Mouse (Mus musculus) intestine, embryonic 14.5 days (tissue): ENCODE results near the gene Ilkap. TPM values are rescaled to one million over a fixed set of nuclear protein-coding genes. Genes with fewer than 3 reads are reported as not detected.

ENCODE experiments used
- ATAC-seq: fragments of 200-750 bp; cut with Nextera tagmentation; replicated peaks from 2 replicates; pipeline ENCODE4 v1.8.0; 2017; ENCODE audit warnings: low read depth, moderate number of reproducible peaks, moderate TSS enrichment, moderate library complexity; ENCODE audit not compliant: low FRiP score, low TSS enrichment
- DNase-seq: peaks from one replicate; pipeline ENCODE4 v3.0.0-alpha.2; 2018; ENCODE audit warnings: low spot score
- H3K27ac ChIP-seq: fragments of 300-500 bp; sonication (generic); 2 replicates; pipeline ENCODE4 v1.5.1; 2014; ENCODE audit warnings: low read depth, mild to moderate bottlenecking, control low read depth
- H3K27me3 ChIP-seq: fragments of 300-500 bp; sonication (generic); replicated peaks from 2 replicates; pipeline ENCODE4 v1.6.1; 2014; ENCODE audit warnings: low read length, control low read depth; ENCODE audit not compliant: control insufficient read depth, insufficient read depth
- H3K36me3 ChIP-seq: fragments of 300-500 bp; sonication (generic); 2 replicates; pipeline ENCODE4 v1.6.1; 2014; ENCODE audit warnings: low read length, control low read depth; ENCODE audit not compliant: control insufficient read depth, insufficient read depth
- H3K4me1 ChIP-seq: fragments of 300-500 bp; sonication (generic); replicated peaks from 2 replicates; pipeline ENCODE4 v1.6.1; 2014; ENCODE audit warnings: low read length, control low read depth, mixed read lengths; ENCODE audit not compliant: control insufficient read depth, insufficient read depth
- H3K4me2 ChIP-seq: fragments of 300-500 bp; sonication (generic); 2 replicates; pipeline ENCODE4 v1.6.1; 2014; ENCODE audit warnings: low read length
- H3K4me3 ChIP-seq: fragments of 300-500 bp; sonication (generic); 2 replicates; pipeline ENCODE4 v1.5.1; 2014; ENCODE audit warnings: low read depth, low read length, control low read depth, mixed read lengths
- H3K9ac ChIP-seq: fragments of 300-500 bp; sonication (generic); 2 replicates; pipeline ENCODE4 v1.6.1; 2014; ENCODE audit warnings: mild to moderate bottlenecking, low read length
- H3K9me3 ChIP-seq: fragments of 300-500 bp; sonication (generic); 2 replicates; pipeline ENCODE4 v1.6.1; 2016; ENCODE audit warnings: low read length, control low read depth; ENCODE audit not compliant: control insufficient read depth
- WGBS: fragments of 180-500 bp; shearing (Covaris S2); extraction: QIAGEN DNeasy Blood & Tissue Kit; methylation state at CpG from one replicate; pipeline ENCODE4 v1.1.7; 2014; 5-methylcytosine and 5-hydroxymethylcytosine counted together
- polyA plus RNA-seq: library from polyadenylated mRNA; unstranded; fragments of >200 nt; fragmentation: Nextera tagmentation; extraction: Ambion mirVana; gene quantifications from 2 replicates; pipeline ENCODE4 v1.2.1, GENCODE M21; 2014

The Ilkap gene
- polyA plus RNA-seq, 1 experiment from 2014 or later, result 135 TPM

GRCm38 (mm10) chr1:91411631-91412285, 13.1 kb upstream of the Ilkap start:
- DNase-seq (no peak), ATAC-seq (no peak)
- Histone ChIP-seq H3K9me3 (no peaks in the 10 kb centered on the region), H3K27me3 (no peaks in the 10 kb centered on the region), H3K9ac (peak overlapping the region; percentile 44), H3K36me3 (0 out of 2 replicates have a peak, but pooled peaks cover 4% of the 10 kb centered on the region), H3K4me2 (peak overlapping the region; percentile 93), H3K27ac (no peak overlapping the region), H3K4me1 (peaks cover 21% of the 10 kb centered on the region), H3K4me3 (peak overlapping the region; percentile 50)
- 72% methylated on average over 8 of the region's 8 CpGs for WGBS

GRCm38 (mm10) chr1:91407819-91408218, 9.2 kb upstream of the Ilkap start:
- Histone ChIP-seq H3K4me1 (peaks cover 9% of the 10 kb centered on the region), H3K9me3 (no peaks in the 10 kb centered on the region), H3K4me3 (no peak overlapping the region), H3K27me3 (no peaks in the 10 kb centered on the region), H3K9ac (no peak overlapping the region), H3K4me2 (no peak overlapping the region), H3K27ac (no peak overlapping the region), H3K36me3 (no peaks in the 10 kb centered on the region)
- WGBS, result 80% methylated on average over 4 of the region's 4 CpGs
- ATAC-seq (no peak), DNase-seq (no peak)

- no peaks in the 10 kb centered on the region for H3K9me3 ChIP-seq
- WGBS, result 53% methylated on average over 23 of the region's 23 CpGs
- no peak overlapping the region for H3K27ac ChIP-seq
- no peaks in the 10 kb centered on the region for H3K36me3 ChIP-seq
- DNase-seq (no peak), ATAC-seq (no peak)
- no peaks in the 10 kb centered on the region for H3K4me1 ChIP-seq
- H3K9ac ChIP-seq, result no peak overlapping the region
- H3K27me3 ChIP-seq, result no peaks in the 10 kb centered on the region
- H3K4me3 ChIP-seq, result no peak overlapping the region
- no peak overlapping the region for H3K4me2 ChIP-seq
Observed at GRCm38 (mm10) chr1:91405406-91406169, 7.0 kb upstream of the Ilkap start.

GRCm38 (mm10) chr1:91404976-91405375, 6.4 kb upstream of the Ilkap start:
- Histone ChIP-seq H3K9ac (no peak overlapping the region), H3K4me2 (no peak overlapping the region), H3K9me3 (no peaks in the 10 kb centered on the region), H3K4me3 (no peak overlapping the region), H3K36me3 (no peaks in the 10 kb centered on the region), H3K27ac (no peak overlapping the region), H3K4me1 (no peaks in the 10 kb centered on the region), H3K27me3 (no peaks in the 10 kb centered on the region)
- WGBS, result 29% methylated on average over 1 of the region's 1 CpGs
- no peak for ATAC-seq
- DNase-seq, result no peak

GRCm38 (mm10) chr1:91397927-91398259, 722 bp downstream of the Ilkap start:
- DNase-seq (no peak), ATAC-seq (no peak)
- Histone ChIP-seq H3K27ac (peak overlapping the region; percentile 83), H3K9ac (peak overlapping the region; percentile 90), H3K27me3 (no peaks in the 10 kb centered on the region), H3K4me2 (peak overlapping the region; percentile 95), H3K36me3 (peaks cover 28% of the 10 kb centered on the region), H3K9me3 (no peaks in the 10 kb centered on the region), H3K4me3 (peak overlapping the region; percentile 89), H3K4me1 (peaks cover 15% of the 10 kb centered on the region)
- WGBS, result under 1% methylated on average over 12 of the region's 12 CpGs

GRCm38 (mm10) chr1:91390369-91390768, 8.2 kb downstream of the Ilkap start:
- Histone ChIP-seq H3K36me3 (peaks cover 78% of the 10 kb centered on the region), H3K4me1 (no peaks in the 10 kb centered on the region), H3K4me2 (no peak overlapping the region), H3K9me3 (no peaks in the 10 kb centered on the region), H3K4me3 (no peak overlapping the region), H3K27ac (no peak overlapping the region), H3K27me3 (no peaks in the 10 kb centered on the region), H3K9ac (no peak overlapping the region)
- peak; percentile 81 for ATAC-seq
- WGBS, result 68% methylated on average over 5 of the region's 5 CpGs
- no peak for DNase-seq

- Histone ChIP-seq H3K36me3 (peaks cover 94% of the 10 kb centered on the region), H3K9ac (no peak overlapping the region), H3K27ac (no peak overlapping the region), H3K27me3 (no peaks in the 10 kb centered on the region), H3K4me2 (no peak overlapping the region), H3K9me3 (no peaks in the 10 kb centered on the region), H3K4me1 (no peaks in the 10 kb centered on the region), H3K4me3 (no peak overlapping the region)
- ATAC-seq (no peak), DNase-seq (no peak)
- 91% methylated on average over 4 of the region's 4 CpGs for WGBS
Observed at GRCm38 (mm10) chr1:91381091-91381471, 17.5 kb downstream of the Ilkap start.

- H3K27me3 ChIP-seq, result no peaks in the 10 kb centered on the region
- H3K9me3 ChIP-seq, result no peaks in the 10 kb centered on the region
- H3K4me2 ChIP-seq, result no peak overlapping the region
- WGBS, result 62% methylated on average over 7 of the region's 7 CpGs
- no peak overlapping the region for H3K4me3 ChIP-seq
- no peak overlapping the region for H3K9ac ChIP-seq
- no peaks in the 10 kb centered on the region for H3K4me1 ChIP-seq
- ATAC-seq (peak; percentile 48; the same call in 1 of the 2 replicates), DNase-seq (peak; percentile 91)
- no peak overlapping the region for H3K27ac ChIP-seq
- peaks cover 95% of the 10 kb centered on the region for H3K36me3 ChIP-seq
Observed at GRCm38 (mm10) chr1:91380453-91381090, 18.0 kb downstream of the Ilkap start.
